Comparison of ENCODE assay signal across 8 mouse cellular contexts in the genomic region with DNA sequence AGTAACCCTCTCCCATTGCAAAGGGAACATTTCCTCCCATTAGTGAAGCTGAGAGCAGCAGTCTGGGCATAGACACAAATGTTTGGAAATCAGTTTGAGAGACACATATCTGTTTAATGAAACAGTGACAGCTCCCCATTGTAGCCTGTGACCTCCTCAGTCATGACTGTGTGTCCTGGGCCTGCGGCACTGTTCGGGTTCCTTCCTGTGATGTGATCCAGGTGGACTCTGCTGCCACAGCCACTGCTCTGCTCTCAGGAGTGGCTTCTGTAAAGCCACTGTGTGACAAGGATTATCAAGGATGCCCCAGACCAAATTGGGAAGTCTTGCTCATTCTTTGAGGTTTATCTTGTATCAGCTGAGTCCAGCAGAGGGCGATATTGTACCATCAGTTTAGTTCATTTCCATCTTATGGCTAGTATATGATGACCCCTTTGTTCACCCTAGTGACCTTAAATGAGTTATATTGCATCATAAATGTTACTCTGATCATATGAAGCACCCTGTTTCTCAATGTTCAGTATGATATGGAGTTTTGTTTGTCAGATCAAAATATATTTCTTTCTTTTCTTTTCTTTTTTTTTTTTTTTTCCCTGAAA. TPM values are rescaled to one million over a fixed set of nuclear protein-coding genes. Genes with fewer than 3 reads are reported as not detected.
DNase-seq lines count a peak whose midpoint lies in the region; ATAC-seq and TF ChIP-seq lines count a peak whose summit lies in the region.

No protein-coding gene starts in this region.

- no peak overlapping the region for H3K4me2 ChIP-seq in kidney, postnatal 0 days (ENCODE audit: low read length)
- no peak overlapping the region for H3K4me2 ChIP-seq in liver, embryonic 12.5 days
- H3K4me2 ChIP-seq in neural tube, embryonic 11.5 days (ENCODE audit: low read depth): no peak overlapping the region

- H3K27ac ChIP-seq in ES-E14 (ENCODE audit: insufficient read depth, low read depth, low read length, poor library complexity, severe bottlenecking): no peak overlapping the region
- H3K27ac ChIP-seq in kidney, postnatal 0 days: no peak overlapping the region
- no peak overlapping the region for H3K27ac ChIP-seq in liver, embryonic 12.5 days
- H3K27ac ChIP-seq in neural tube, embryonic 11.5 days (ENCODE audit: low read depth, low read length): no peak overlapping the region

- no peak for ATAC-seq in kidney, postnatal 0 days (replicated peaks; ENCODE audit: low FRiP score, low read depth)
- peak; percentile 32; the same call in 1 of the 2 replicates for ATAC-seq in liver, embryonic 12.5 days
- no peak for ATAC-seq in neural tube, embryonic 11.5 days (ENCODE audit: insufficient read depth, low FRiP score, low TSS enrichment)

- TF ChIP-seq CTCF in kidney, postnatal 0 days (IDR thresholded peaks at IDR 0.05; ENCODE audit: low read depth): peak; percentile 83

- peaks cover 11% of the 10 kb centered on the region for H3K36me3 ChIP-seq in ES-E14 (ENCODE audit: control insufficient read depth, insufficient read depth, low read length, poor library complexity, severe bottlenecking)
- H3K36me3 ChIP-seq in kidney, postnatal 0 days (ENCODE audit: insufficient read depth, low read length): peaks cover 42% of the 10 kb centered on the region
- H3K36me3 ChIP-seq in liver, embryonic 12.5 days: peaks cover 77% of the 10 kb centered on the region
- no peaks in the 10 kb centered on the region for H3K36me3 ChIP-seq in neural tube, embryonic 11.5 days (ENCODE audit: control insufficient read depth, insufficient read depth, low read length)

- H3K27me3 ChIP-seq in kidney, postnatal 0 days (ENCODE audit: insufficient read depth, low read length): no peaks in the 10 kb centered on the region
- H3K27me3 ChIP-seq in liver, embryonic 12.5 days (replicated peaks): no peaks in the 10 kb centered on the region
- H3K27me3 ChIP-seq in neural tube, embryonic 11.5 days (ENCODE audit: control insufficient read depth, insufficient read depth, low read length): no peaks in the 10 kb centered on the region

- peaks cover 0 to 2% of the 10 kb centered on the region in 2 experiments; a peak in 1 of 4 replicates for H3K4me1 ChIP-seq in ES-E14 (ENCODE audit: control insufficient read depth in 2 of 2, insufficient read depth in 2 of 2, low read length in 2 of 2, poor library complexity in 1 of 2)
- H3K4me1 ChIP-seq in kidney, postnatal 0 days (replicated peaks; ENCODE audit: insufficient read depth, low read length): no peaks in the 10 kb centered on the region
- H3K4me1 ChIP-seq in liver, embryonic 12.5 days: no peaks in the 10 kb centered on the region
- H3K4me1 ChIP-seq in neural tube, embryonic 11.5 days (ENCODE audit: control insufficient read depth, insufficient read depth, low read length): no peaks in the 10 kb centered on the region

- no peak overlapping the region for H3K4me3 ChIP-seq in ES-E14 (ENCODE audit: insufficient read depth in 1 of 2, low read depth in 1 of 2, low read length in 2 of 2, poor library complexity in 1 of 2, severe bottlenecking in 1 of 2)
- H3K4me3 ChIP-seq in kidney, postnatal 0 days (replicated peaks; ENCODE audit: low read depth, low read length): no peak overlapping the region
- no peak overlapping the region for H3K4me3 ChIP-seq in liver, embryonic 12.5 days
- H3K4me3 ChIP-seq in neural tube, embryonic 11.5 days (ENCODE audit: low read depth, low read length): no peak overlapping the region

- 49% methylated on average over 3 of the region's 3 CpGs for WGBS in kidney, postnatal 0 days
- WGBS in liver, embryonic 12.5 days (ENCODE audit: insufficient replicate concordance): 47% methylated on average over 3 of the region's 3 CpGs
- 52% methylated on average over 3 of the region's 3 CpGs for WGBS in neural tube, embryonic 11.5 days

- H3K9me3 ChIP-seq in ES-E14 (ENCODE audit: control insufficient read depth, insufficient read depth, low read depth, low read length): no peaks in the 10 kb centered on the region
- H3K9me3 ChIP-seq in kidney, postnatal 0 days (replicated peaks; ENCODE audit: low read length): no peaks in the 10 kb centered on the region
- H3K9me3 ChIP-seq in liver, embryonic 12.5 days (replicated peaks): no peaks in the 10 kb centered on the region
- H3K9me3 ChIP-seq in neural tube, embryonic 11.5 days (ENCODE audit: control insufficient read depth, low read length): no peaks in the 10 kb centered on the region

- in situ Hi-C loops in ES-E14 (cut with MboI; ENCODE audit: low sequenced_read_pairs in 2 of 2, unreplicated experiment in 2 of 2): loop anchor here in 1 of 2 experiments (10.0 kb wide), 1 partner anchor 276 kb away; no protein-coding TSS in a partner anchor

- DNase-seq in 3T3-L1 (ENCODE audit: low read depth, low spot score) (peak; percentile 85), ES-E14 (ENCODE audit: low read depth, low spot score) (peak; percentile 68)
- peak; percentile 62 to 71 for DNase-seq in cerebellum, adult 18-20 months
- DNase-seq in frontal cortex, postnatal 36 days (ENCODE audit: low spot score in 2 of 2): peak; percentile 46 to 76
- peak; percentile 79 for DNase-seq in kidney, postnatal 0 days (ENCODE audit: low spot score)
- peak; percentile 61 for DNase-seq in neural tube, embryonic 11.5 days (ENCODE audit: low spot score)
- peak; percentile 61 for DNase-seq in thymus, postnatal 25 days

- H3K9ac ChIP-seq in ES-E14 (ENCODE audit: insufficient read depth, low read depth, low read length, poor library complexity, severe bottlenecking): no peak overlapping the region
- no peak overlapping the region for H3K9ac ChIP-seq in kidney, postnatal 0 days (ENCODE audit: low read depth, low read length)
- no peak overlapping the region for H3K9ac ChIP-seq in liver, embryonic 12.5 days
- no peak overlapping the region for H3K9ac ChIP-seq in neural tube, embryonic 11.5 days (ENCODE audit: low read length)

TF ChIP-seq in ES-E14, 5 proteins besides CTCF, POLR2A, EP300 and RAD21:
- no peak for TF ChIP-seq HCFC1 (IDR thresholded peaks at IDR 0.05; ENCODE audit: borderline replicate concordance, insufficient read depth, low read length)
- peak; percentile 71; the same call in 1 of the 2 replicates for TF ChIP-seq ZC3H11A (IDR thresholded peaks at IDR 0.05; ENCODE audit: borderline replicate concordance, low read depth, low read length)
- TF ChIP-seq MAFK (IDR thresholded peaks at IDR 0.05; ENCODE audit: insufficient read depth, low read depth, low read length): no peak
- TF ChIP-seq ZNF384 (IDR thresholded peaks at IDR 0.05; ENCODE audit: low read depth, low read length): peak; percentile 70; the same call in 1 of the 2 replicates
- no peak for TF ChIP-seq CHD2 (IDR thresholded peaks at IDR 0.05; ENCODE audit: low read depth, low read length)

RNA-seq across cellular contexts. Expression of gene Pex13, which starts 13.4 kb away (rescaled TPM):
- 56.2 and 60.8 TPM in 2 replicates for total RNA-seq in ES-E14 (2012; rRNA removed)
- 32.4 and 32.9 TPM in 2 replicates for polyA plus RNA-seq in kidney, postnatal 0 days (2015; fragmentation: Nextera tagmentation; extraction: Ambion mirVana)
- 15.0 and 18.0 TPM in 2 replicates for polyA plus RNA-seq in liver, embryonic 12.5 days (2016; fragmentation: Nextera tagmentation; extraction: Ambion mirVana)
- 37.6 and 46.5 TPM in 2 replicates for polyA plus RNA-seq in neural tube, embryonic 11.5 days (2014; fragmentation: Nextera tagmentation; extraction: Ambion mirVana)

RNA-seq across cellular contexts. Expression of gene Pus10, which starts 13.7 kb away (rescaled TPM):
- total RNA-seq in ES-E14 (2012; rRNA removed): 22.7 and 28.8 TPM in 2 replicates
- polyA plus RNA-seq in kidney, postnatal 0 days (2015; fragmentation: Nextera tagmentation; extraction: Ambion mirVana): 19.3 and 20.2 TPM in 2 replicates
- polyA plus RNA-seq in liver, embryonic 12.5 days (2016; fragmentation: Nextera tagmentation; extraction: Ambion mirVana): 21.8 and 22.6 TPM in 2 replicates
- 22.1 TPM in 2 replicates for polyA plus RNA-seq in neural tube, embryonic 11.5 days (2014; fragmentation: Nextera tagmentation; extraction: Ambion mirVana)

RNA-seq across cellular contexts. Expression of gene 0610010F05Rik, which starts 45.7 kb away (rescaled TPM):
- total RNA-seq in ES-E14 (2012; rRNA removed): 7.9 and 8.5 TPM in 2 replicates
- polyA plus RNA-seq in kidney, postnatal 0 days (2015; fragmentation: Nextera tagmentation; extraction: Ambion mirVana): 22.5 and 23.7 TPM in 2 replicates
- 17.0 and 18.1 TPM in 2 replicates for polyA plus RNA-seq in liver, embryonic 12.5 days (2016; fragmentation: Nextera tagmentation; extraction: Ambion mirVana)
- 62.2 and 63.3 TPM in 2 replicates for polyA plus RNA-seq in neural tube, embryonic 11.5 days (2014; fragmentation: Nextera tagmentation; extraction: Ambion mirVana)
